Mouse (Mus musculus) left cerebral cortex, adult 2 months (tissue): ENCODE data around the gene Peg3. TPM values are rescaled to one million over a fixed set of nuclear protein-coding genes. Genes with fewer than 3 reads are reported as not detected.

ENCODE experiments used
- DNase-seq, 2 experiments: peaks; one replicate each; pipeline ENCODE4 v3.0.0; 2021 to 2022; ENCODE audit warnings: low spot score in 2 of 2, mixed read lengths in 1 of 2; ENCODE audit errors: extremely low spot score in 1 of 2
- H3K27ac ChIP-seq: fragments of 200-600 bp; 2 replicates; pipeline ENCODE4 v1.8.1; 2022
- H3K4me3 ChIP-seq: fragments of 200-600 bp; 2 replicates; pipeline ENCODE4 v1.8.1; 2022
- CTCF ChIP-seq: fragments of 200-600 bp; IDR thresholded peaks from 2 replicates; pipeline ENCODE4 v1.8.1; 2022; ENCODE audit warnings: antibody characterized with exemption, mild to moderate bottlenecking, moderate library complexity
- intact Hi-C: fragments of 180-260 bp; cut with DNase I; formaldehyde crosslinking; loops from one replicate; pipeline ENCODE4 v1.15.1; 2025
- total RNA-seq, 2 experiments: library from RNA; stranded (reverse); gene quantifications; 2 replicates each; pipeline ENCODE4 v1.2.3; 2021

Gene Peg3
- total RNA-seq, 2 experiments from 2014 or later: 217 to 241 TPM

DNA sequence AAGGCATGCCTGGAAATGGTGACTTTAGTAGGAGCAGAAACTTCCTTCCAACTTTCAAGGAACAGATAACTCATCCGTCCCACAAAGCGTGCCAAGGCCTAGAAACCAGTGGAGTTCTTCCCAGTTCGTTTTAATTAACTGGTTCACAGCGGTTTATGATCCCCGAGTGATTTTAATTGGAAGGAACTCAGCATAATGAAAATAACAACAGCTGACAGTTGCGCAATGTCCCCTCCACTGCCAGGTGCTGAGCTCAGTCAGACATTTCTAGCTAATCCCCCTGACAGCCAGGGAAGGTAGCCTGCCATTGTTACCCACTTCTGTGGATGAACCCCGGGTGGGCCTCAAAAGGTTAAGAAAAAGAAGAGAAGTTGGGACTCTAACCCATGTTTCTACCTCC, 19.0 kb upstream of the Peg3 start:
- TF ChIP-seq CTCF: no peak
- intact Hi-C loops: no loop called here

DNA sequence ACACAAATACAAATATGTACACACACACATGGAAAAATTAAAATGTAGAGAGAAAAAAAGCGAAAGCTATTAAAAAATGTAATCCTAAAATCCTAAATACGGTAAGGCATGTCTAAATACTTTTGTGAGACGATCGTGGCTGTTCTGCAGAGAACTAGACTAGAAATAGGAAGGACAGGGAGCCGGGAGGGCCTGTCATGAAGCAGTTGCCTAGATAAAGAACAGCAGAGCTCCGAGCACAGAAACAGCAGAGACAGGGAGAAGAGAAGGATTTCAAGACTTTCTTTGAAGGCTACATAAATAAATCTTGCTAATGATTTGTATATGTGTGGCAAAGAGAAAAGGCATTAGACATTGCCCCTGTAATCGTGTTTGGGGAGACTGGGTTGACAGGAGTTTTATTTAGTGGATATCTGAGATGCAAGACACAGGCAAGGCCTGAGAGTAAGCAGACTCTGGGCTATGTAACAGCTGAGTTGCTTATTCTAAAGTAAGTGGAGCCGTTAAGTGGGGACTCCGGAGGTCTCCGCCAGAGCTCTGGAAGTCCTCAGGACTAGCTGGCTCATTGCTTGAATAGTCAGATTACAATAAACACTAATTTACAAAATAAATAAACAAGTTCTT, 14.2 kb upstream of the Peg3 start:
- H3K27ac ChIP-seq: no peak overlapping the region
- no peak overlapping the region for H3K4me3 ChIP-seq
- intact Hi-C loops: no loop called here
- DNase-seq: no peak
- TF ChIP-seq CTCF: no peak

More for the DNA sequence above, 19.0 kb upstream of the Peg3 start:
- H3K27ac ChIP-seq: no peak overlapping the region
- no peak for DNase-seq
- H3K4me3 ChIP-seq: no peak overlapping the region

DNA sequence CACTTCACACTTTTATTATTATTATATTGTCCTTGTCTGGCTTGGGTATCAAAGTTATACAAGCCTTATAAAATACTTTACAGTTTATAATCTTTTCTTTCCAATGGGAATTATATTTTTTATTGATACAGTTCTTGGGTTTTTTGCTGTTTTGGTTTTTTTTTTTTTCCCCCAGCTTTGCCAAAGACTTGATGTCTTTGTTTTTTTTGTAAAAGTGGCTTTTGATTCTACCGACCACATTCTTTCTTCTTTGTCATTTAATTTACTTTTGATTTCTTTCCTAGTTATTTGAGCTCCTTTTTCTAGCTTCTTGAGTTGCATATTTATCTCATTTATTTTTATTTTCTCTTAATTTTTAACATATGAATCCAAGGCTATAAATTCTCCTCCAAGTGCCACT, 5.8 kb upstream of the Peg3 start:
- no peak for DNase-seq

DNA sequence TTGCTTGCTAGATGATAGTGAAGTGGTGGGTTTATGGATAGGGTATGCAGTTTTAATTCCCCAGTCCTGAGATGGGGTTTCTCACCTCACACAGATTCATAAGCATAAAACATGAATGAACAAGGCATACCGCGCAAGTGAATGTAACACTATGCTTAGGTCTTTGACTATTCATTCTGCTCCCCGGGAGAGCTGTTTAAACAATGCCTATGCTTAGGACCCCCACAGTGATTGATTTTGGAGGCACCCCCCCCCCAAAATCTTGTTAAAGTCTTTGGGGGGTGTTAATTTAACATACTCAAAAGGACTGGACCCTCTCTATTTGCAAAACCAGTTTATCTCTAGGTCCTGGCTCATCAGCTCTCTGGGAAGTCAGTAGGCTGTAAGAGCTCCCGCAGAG, 1.7 kb upstream of the Peg3 start:
- Histone ChIP-seq H3K4me3 (peak overlapping the region; percentile 74), H3K27ac (no peak overlapping the region)
- TF ChIP-seq CTCF: no peak
- no peak for DNase-seq
- intact Hi-C loops: loop anchor here (2.0 kb wide), 1 partner anchor 45 kb away; no protein-coding TSS in a partner anchor

More for the DNA sequence above, 5.8 kb upstream of the Peg3 start:
- intact Hi-C loops: no loop called here
- Histone ChIP-seq H3K4me3 (no peak overlapping the region), H3K27ac (no peak overlapping the region)
- TF ChIP-seq CTCF: no peak

DNA sequence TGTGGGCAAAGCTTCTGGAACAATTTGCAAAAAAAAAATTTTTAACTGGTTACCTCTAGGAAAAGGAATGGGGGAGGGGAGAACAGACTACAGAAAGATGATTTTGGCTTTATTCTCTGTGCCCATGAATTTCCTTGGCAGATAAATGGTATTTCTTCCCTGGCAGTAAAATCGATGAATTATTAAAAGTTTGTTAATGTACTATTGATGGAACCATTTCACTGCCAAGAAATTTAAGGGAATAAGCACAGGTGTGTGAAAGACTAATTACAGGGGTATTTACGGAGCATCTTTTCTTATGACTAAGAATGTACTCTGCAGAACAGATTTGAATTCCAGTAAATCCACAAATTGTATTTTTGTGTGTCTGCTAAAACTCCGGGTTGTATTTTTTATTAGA, 1.1 kb upstream of the Peg3 start:
- TF ChIP-seq CTCF: no peak
- intact Hi-C loops: loop anchor here (2.0 kb wide), 1 partner anchor 45 kb away; no protein-coding TSS in a partner anchor
- peak overlapping the region; percentile 65; the same call in 1 of the 2 replicates for H3K27ac ChIP-seq
- DNase-seq: no peak
- peak overlapping the region; percentile 74 for H3K4me3 ChIP-seq

DNA sequence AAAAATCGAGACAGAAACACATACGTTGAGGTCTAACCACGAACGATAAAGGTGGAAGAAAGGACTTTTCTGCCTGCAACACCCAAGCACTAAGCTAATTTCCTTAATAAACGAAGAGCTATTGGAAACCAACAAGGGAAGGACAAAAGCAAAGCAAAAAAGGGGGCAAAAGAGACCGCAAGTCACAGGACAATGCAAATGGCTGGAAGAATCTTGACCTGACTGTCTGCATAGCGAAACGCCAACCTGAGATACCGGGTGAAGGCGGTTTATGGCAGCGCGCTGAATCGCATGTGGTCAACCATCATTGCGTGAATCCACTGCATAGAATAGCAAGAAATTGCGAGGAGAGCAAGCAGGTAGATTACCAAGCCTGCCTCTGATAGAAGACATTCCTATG, 570 bp upstream of the Peg3 start:
- peak in 1 of 2 experiments; percentile 24 for DNase-seq
- Histone ChIP-seq H3K27ac (peak overlapping the region; percentile 65), H3K4me3 (peak overlapping the region; percentile 74)
- TF ChIP-seq CTCF: no peak
- intact Hi-C loops: loop anchor here (2.0 kb wide), 1 partner anchor 46 kb away; no protein-coding TSS in a partner anchor

DNA sequence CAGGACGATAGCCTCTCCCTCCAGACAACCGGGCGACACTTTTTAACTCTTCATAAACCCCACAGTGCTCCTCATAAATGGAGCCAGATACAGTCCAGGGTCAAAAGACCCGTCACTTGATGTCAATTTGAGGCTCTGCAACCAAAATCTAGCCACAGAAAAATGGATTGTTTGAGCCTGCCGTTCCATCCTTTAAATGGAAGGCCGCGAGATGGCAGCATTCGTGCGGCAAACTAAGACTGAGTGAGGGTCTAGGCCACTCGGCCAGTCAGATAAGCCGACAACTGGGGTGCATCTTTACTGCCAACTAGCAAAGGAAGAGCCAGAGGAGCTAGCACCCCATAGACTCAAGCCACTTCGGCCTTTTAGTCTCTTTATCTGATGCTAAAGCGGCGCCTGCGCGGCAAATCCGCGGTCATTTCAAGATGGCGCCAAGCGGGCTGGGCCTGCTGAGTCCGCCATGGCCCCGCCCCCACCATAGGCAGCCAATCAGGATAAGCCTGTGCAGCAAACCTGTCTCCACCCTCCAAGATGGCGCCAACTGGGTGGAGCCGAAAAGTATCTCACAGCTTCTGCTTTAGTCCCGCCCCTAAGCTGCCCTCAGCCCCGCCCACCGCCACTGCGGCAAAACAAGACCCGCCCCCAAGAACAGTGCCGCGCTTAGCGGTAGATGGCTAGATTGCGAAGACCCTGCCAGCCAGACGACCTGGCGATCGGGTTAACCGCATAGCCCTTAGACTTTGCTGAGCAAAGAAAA, 992 bp downstream of the Peg3 start:
- DNase-seq: peak; percentile 89 to 93
- intact Hi-C loops: loop anchor here (1.0 to 10.0 kb wide), 2 partner anchors 189 to 364 kb away; partner anchors contain the start of gene Zfp78
- H3K4me3 ChIP-seq: peak overlapping the region; percentile 74

DNA sequence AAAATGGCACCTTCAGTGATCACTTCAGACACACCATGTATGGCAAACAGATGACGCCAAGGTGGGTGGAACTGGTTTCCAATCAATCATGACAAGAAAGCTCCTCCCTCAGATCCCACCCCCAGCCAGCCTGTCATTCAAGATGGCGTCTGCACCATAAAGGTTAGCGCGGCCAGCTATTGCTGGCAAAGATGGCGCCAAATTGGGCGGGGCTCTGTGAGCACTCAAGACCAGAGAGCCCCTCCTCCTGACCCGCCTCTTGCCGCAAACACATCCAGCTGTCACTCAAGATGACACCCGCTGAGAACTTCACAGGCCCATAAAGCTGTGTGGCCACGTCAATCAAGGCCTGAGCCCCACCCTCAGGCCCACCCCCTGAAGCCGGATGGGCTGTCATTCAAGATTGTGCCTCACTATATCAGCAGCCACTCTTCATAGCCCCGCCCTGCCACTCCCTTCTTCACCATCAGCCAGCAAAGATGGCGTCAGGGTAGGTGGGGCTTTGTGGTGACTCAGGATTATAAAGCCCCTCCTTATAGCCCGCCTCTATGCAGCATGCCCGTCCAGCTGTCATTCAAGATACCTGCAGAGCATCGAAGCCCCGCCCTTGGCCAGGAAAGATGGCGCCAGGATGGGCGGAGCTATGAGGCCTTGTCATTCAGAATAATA, 1.8 kb downstream of the Peg3 start:
- H3K4me3 ChIP-seq: peak overlapping the region; percentile 74
- peak overlapping the region; percentile 90 for H3K27ac ChIP-seq
- TF ChIP-seq CTCF: no peak
- DNase-seq: peak; percentile 84 to 90
- intact Hi-C loops: loop anchor here (10.0 kb wide), 1 partner anchor 364 kb away; the partner anchor contains the start of gene Zfp78

More for the DNA sequence above, 992 bp downstream of the Peg3 start:
- TF ChIP-seq CTCF: peak; percentile 30
- peak overlapping the region; percentile 92 for H3K27ac ChIP-seq

DNA sequence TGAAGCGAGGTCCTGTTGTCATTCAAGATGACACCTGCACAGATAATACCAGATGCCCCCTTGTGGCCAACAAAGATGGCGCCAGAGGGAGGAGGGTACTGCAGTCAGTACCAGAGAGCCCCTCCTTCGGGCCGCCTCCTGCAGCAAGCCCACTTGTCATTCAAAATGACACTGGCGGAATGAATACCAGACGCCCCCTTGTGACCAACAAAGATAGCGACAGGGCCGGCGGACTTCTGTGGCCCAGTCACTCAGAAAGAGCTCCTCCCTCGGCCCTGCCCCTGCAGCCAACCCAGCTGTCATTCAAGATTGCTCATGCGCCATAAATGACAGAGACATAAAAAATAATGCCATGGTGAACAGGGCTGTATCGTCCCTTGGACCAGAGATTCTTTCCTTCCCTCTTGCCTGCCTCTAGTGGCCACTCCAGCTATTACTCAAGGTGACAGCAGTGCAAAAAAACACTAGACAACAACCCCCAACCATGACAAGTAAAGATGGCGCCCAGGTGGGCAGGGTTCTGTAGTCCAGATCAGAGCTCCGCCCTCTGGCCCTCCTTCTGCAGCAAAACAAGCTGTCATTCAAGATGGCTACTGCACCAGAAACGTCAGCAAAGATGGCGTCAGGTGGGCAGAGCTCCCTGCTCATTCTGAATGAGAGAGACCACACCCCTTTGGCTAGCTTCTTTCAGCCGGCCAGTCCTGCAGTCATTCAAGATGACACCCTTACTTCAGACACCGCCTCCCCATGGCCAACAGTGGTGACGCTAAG, 2.7 kb downstream of the Peg3 start:
- DNase-seq: peak; percentile 76 to 85
- H3K4me3 ChIP-seq: peak overlapping the region; percentile 48
- TF ChIP-seq CTCF: peak; percentile 60
- H3K27ac ChIP-seq: peak overlapping the region; percentile 83
- intact Hi-C loops: loop anchor here (2.0 to 10.0 kb wide), 2 partner anchors 293 to 363 kb away; partner anchors contain the start of gene Zfp78

DNA sequence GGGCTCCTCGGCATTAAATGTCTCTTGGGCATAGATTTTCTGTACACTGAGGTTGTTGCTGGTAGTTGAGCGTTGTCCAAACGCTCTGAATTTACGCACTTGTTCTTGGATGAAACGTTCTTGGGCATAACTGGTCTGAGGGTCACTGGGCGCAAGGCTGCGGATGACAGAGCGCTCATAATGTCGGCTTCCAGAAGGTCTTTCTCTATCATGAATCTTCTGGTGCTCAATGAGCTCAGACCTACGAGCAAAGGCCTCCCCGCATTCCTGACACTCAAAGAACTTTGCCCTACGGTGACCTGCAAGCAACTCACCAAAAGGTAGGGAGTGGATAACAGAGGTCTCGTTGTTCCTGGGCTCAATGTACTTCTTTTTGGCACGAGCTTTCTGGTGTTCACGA, 20.8 kb downstream of the Peg3 start:
- H3K27ac ChIP-seq: no peak overlapping the region
- no peak overlapping the region for H3K4me3 ChIP-seq
- no peak for TF ChIP-seq CTCF
- intact Hi-C loops: no loop called here
- no peak for DNase-seq
